Mouse (Mus musculus): ENCODE data around the gene Kmt2d.

Gene Kmt2d

DNA sequence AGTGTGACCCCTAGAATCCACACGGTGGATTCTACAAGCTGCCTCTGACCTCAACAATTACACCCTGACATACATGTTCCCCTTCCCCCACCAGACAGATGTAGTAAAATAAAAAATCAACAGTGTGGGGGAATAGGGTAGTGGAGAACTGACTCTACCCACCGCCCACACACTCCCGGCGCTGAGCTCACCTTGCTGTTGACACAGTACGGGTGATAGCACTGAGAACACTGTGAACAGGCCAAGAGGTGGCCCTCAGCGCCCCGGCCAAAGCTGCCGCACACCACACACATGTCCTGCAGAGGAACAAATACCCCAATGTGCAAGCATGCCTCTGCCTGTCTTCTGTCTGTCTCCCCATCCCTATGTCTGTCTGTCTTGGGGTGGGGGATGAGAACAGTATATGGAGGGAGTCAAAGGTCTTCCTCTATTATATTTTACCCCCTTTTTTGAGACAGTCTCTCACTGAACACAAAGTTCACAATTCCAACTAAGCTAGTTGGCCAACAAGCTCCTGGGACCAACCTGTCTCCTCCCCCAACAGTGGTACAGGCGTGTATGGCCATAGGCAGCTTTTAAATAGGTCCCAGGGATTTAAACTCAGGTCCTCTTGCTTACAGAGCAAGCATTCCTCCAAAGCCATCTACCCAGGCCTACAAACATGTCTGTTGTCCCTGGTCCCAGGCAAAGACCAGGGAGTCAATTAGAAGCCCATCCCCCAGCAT, 11.5 kb downstream of the Kmt2d start:
- no peak for DNase-seq (ENCODE audit: low read depth, low spot score)

DNA sequence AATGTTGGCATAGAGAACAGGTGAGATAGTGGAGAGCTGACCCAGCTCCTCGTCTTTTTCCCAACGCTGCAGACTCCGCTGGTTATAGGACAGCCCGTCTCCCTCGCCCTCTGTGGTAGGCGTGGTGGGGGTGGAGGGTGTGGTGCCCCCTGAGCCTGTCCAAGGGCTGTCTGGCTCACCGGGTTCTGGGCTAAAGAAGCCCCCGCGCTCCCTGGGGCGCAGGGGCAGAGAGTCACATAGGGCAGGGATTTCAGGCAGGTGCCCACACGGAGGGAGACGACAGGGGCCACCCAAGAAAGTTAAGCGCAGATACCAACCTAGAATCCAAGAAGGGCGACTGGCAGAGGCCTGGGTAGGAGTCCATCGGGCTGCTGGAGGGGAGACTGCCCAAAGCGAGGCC, 16.8 kb downstream of the Kmt2d start:
- DNase-seq (ENCODE audit: low read depth, low spot score): no peak

GRCm38 (mm10) chr15:98853161-98853937, 17.7 kb downstream of the Kmt2d start:
- peak; percentile 63 for DNase-seq (ENCODE audit: low read depth, low spot score)

GRCm38 (mm10) chr15:98852733-98853132, 18.3 kb downstream of the Kmt2d start:
- DNase-seq (ENCODE audit: low read depth, low spot score): no peak

GRCm38 (mm10) chr15:98852071-98852470, 18.9 kb downstream of the Kmt2d start:
- DNase-seq (ENCODE audit: low read depth, low spot score): no peak

- no peak for DNase-seq (ENCODE audit: low read depth, low spot score)
Measured at GRCm38 (mm10) chr15:98851229-98851818, 19.7 kb downstream of the Kmt2d start.

- peak; percentile 56 for DNase-seq (ENCODE audit: low read depth, low spot score)
Measured at GRCm38 (mm10) chr15:98850668-98851067, 20.3 kb downstream of the Kmt2d start.

GRCm38 (mm10) chr15:98849956-98850600, 20.9 kb downstream of the Kmt2d start:
- DNase-seq (ENCODE audit: low read depth, low spot score): no peak

DNA sequence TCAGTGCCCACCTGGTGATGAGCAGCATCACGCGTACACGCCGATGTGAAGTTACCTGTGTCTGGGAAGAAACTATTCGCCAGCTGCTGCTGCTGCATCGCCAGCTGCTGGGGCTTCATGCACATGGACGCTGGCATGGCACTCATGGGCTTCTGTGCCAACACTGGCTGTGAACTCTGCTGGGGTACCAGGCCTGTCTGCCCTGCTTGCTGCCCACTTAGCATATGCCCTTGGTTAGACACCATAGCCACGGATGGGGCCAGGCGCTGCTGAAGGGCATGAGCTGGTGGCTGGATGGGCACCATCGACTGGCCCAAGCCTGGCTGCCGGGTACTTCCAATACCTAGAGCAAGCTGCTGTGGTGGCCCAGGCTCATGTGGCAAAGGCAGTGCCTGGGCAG, 21.8 kb downstream of the Kmt2d start:
- DNase-seq (ENCODE audit: low read depth, low spot score): no peak

DNA sequence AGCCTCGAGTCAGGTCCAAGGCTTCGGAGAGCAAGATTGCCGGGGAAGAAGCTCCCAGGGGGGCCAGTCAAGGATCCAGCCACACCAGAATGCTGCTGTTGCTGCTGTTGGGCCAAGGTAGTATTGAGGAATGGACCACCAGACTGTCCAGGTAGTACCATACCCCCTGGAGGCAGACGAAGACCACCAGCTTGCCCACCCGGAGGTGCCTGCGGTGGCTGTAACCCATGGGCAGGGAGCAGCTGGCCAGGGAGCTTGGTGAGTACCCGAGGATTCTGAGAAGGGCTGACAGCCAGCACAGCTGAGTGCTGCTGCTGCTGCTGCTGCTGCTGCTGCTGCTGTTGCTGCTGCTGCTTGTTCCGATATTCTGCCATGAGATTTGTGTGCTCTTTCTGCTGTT, 24.9 kb downstream of the Kmt2d start:
- DNase-seq (ENCODE audit: low read depth, low spot score): no peak

GRCm38 (mm10) chr15:98845149-98845548, 25.9 kb downstream of the Kmt2d start:
- no peak for DNase-seq (ENCODE audit: low read depth, low spot score)

DNA sequence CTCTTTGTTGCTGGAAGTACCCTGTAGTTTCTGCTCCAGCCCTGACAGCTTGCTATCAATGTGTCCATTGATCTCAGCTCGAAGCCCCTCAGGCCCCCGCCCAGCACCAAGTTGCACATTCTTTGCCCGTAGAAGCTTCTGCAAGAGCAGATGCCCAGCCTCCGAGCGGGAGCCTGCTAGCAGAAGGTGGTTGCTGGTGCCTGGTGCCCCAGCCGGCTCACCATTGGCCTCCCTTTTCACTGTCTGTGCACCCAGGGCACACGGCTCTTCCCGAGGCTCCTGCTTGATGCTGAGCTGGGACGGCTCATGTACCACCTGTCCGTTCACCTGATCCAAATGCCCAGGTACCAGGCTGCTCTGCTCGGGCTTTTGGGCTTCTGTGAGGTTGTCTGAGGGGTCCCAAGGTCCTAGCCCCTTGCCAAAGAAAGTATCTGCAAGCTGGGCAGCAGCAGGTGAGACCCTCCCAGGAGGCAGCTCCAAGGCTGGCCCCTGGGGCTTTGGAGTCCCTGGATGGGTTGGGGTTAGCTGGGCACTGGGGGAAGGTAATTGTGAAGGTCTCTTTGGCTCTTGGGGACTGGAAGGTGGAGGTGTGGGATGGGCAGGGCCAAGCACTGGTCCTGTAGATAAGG, 27.3 kb downstream of the Kmt2d start:
- DNase-seq (ENCODE audit: low read depth, low spot score): no peak

GRCm38 (mm10) chr15:98839671-98840585, 31.1 kb downstream of the Kmt2d start:
- DNase-seq (ENCODE audit: low read depth, low spot score): no peak

DNA sequence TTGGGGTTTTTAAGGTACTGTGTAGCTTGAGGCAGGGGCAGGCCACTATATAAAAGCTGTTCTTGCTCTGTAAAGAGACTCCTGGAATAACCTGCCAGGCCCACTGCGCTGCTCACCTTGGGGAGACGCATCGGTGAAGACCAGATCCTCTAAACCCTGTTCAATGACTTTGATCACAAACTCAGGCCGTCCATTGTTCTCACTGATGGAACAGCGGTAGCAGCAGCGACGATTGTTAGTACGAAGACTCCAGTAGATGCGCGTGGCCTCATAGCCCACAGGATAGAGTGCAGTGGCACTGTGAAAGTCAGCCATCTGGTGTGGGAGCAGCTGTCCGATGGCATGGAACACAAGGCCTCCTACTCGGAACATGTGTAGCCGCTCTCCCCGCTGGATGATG, 31.8 kb downstream of the Kmt2d start:
- DNase-seq (ENCODE audit: low read depth, low spot score): no peak

GRCm38 (mm10) chr15:98837743-98838103, 33.3 kb downstream of the Kmt2d start:
- DNase-seq (ENCODE audit: low read depth, low spot score): no peak

DNA sequence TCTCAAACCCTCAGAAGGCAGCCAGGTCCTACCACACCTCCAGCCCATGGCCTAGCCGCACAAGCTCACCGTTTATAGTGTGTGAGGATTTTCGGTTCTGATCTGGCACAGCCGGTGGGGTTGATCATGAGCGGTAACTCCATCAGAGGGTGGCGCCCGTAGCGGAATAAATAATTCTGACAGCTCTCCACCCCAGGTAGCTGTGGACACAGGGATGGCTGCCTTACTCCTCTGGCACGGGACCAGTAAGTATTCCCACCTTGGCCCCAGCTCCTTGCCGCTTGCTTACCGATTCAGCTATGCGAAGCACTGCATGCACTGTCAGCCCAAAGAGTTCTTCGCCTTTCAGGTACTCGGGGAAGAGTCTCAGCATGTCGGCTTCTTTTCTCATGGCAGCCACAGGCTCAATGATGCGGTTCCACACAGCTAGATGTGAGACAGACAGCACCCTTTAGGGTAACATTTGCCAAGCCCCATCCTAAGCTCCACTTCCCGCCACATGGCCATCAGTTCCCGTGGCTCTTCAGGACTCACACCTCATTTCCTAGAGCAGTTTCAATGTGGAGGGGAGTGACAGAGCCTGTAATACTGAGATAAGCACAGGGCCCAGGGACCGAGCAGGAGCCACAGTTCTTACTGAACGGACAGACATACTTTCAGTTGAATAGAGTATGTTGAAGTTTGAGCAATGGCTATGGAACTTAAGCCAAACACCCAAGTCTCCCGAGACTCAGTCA, 33.8 kb downstream of the Kmt2d start:
- DNase-seq (ENCODE audit: low read depth, low spot score): no peak

- DNase-seq (ENCODE audit: low read depth, low spot score): no peak
Measured at GRCm38 (mm10) chr15:98835291-98835690, 35.7 kb downstream of the Kmt2d start.

GRCm38 (mm10) chr15:98834059-98834458, 36.9 kb downstream of the Kmt2d start:
- DNase-seq (ENCODE audit: low read depth, low spot score): no peak

- DNase-seq (ENCODE audit: low read depth, low spot score): no peak
Measured at GRCm38 (mm10) chr15:98833281-98833680, 37.7 kb downstream of the Kmt2d start.

All from brain, adult 2 months (tissue).